Mouse (Mus musculus) embryonic fibroblast, embryonic 13.5 days (primary cell): ENCODE results near the gene Sidt1. TPM values are rescaled to one million over a fixed set of nuclear protein-coding genes. Genes with fewer than 3 reads are reported as not detected.
A peak's percentile ranks its signal among the peaks of the same experiment; 100 is the strongest.

Experiments
- H3K27ac ChIP-seq: 2 replicates; pipeline ENCODE4 v1.5.1; 2012; ENCODE audit warnings: low read length, control low read depth, inconsistent platforms; ENCODE audit not compliant: insufficient read depth
- H3K4me1 ChIP-seq: 2 replicates; pipeline ENCODE4 v1.6.1; 2011; ENCODE audit warnings: low read length; ENCODE audit not compliant: control insufficient read depth, insufficient read depth
- H3K4me3 ChIP-seq: 2 replicates; pipeline ENCODE4 v1.5.1; 2011; ENCODE audit warnings: mild to moderate bottlenecking, control low read depth, low read length; ENCODE audit not compliant: insufficient read depth
- CTCF ChIP-seq: IDR thresholded peaks from 2 replicates; pipeline ENCODE4 v1.5.1; 2011; ENCODE audit warnings: mild to moderate bottlenecking, control low read depth, low read length, moderate library complexity, borderline replicate concordance; ENCODE audit not compliant: insufficient read depth
- POLR2A ChIP-seq: IDR thresholded peaks from 2 replicates; pipeline ENCODE4 v1.6.1; 2011; ENCODE audit warnings: low read depth, mild to moderate bottlenecking, control low read depth, low read length, moderate library complexity
- polyA plus RNA-seq: library from polyadenylated mRNA; stranded (reverse); fragments of >200 nt; gene quantifications from 2 replicates; pipeline ENCODE4 v1.2.4, GENCODE M21; 2011; ENCODE audit warnings: low read depth; ENCODE audit not compliant: missing spikeins, insufficient read length

Sidt1 gene
- not detected in 2 replicates for polyA plus RNA-seq

GRCm38 (mm10) chr16:44332861-44333284, at the start of gene Sidt1:
Gene Sidt1, minus strand, starts transcription at chr16:44333196.
- Histone ChIP-seq H3K4me1 (no peaks in the 10 kb centered on the region), H3K4me3 (peak within 1 kb of the TSS; percentile 47), H3K27ac (no peak within 1 kb of the TSS)
- no peak for TF ChIP-seq POLR2A

GRCm38 (mm10) chr16:44381578-44381977, 48.6 kb upstream of the Sidt1 start:
- no peak overlapping the region for H3K27ac ChIP-seq
- no peaks in the 10 kb centered on the region for H3K4me1 ChIP-seq
- no peak for TF ChIP-seq POLR2A
- TF ChIP-seq CTCF, result no peak
- H3K4me3 ChIP-seq, result no peak overlapping the region

- no peak for TF ChIP-seq CTCF
- TF ChIP-seq POLR2A, result no peak
- Histone ChIP-seq H3K4me3 (no peak overlapping the region), H3K27ac (no peak overlapping the region), H3K4me1 (no peaks in the 10 kb centered on the region)
These were observed 47.0 kb upstream of the Sidt1 start for GRCm38 (mm10) chr16:44380006-44380405.

- Histone ChIP-seq H3K27ac (no peak overlapping the region), H3K4me3 (no peak overlapping the region), H3K4me1 (no peaks in the 10 kb centered on the region)
- TF ChIP-seq CTCF (no peak), POLR2A (no peak)
These were observed 42.5 kb upstream of the Sidt1 start for GRCm38 (mm10) chr16:44375459-44375858.

- Histone ChIP-seq H3K4me3 (no peak overlapping the region), H3K27ac (no peak overlapping the region), H3K4me1 (no peaks in the 10 kb centered on the region)
- TF ChIP-seq CTCF (no peak), POLR2A (no peak)
These were observed 32.5 kb upstream of the Sidt1 start for GRCm38 (mm10) chr16:44365522-44365921.

- Histone ChIP-seq H3K4me3 (no peak overlapping the region), H3K27ac (no peak overlapping the region), H3K4me1 (no peaks in the 10 kb centered on the region)
- no peak for TF ChIP-seq POLR2A
- TF ChIP-seq CTCF, result no peak
These were observed 29.2 kb upstream of the Sidt1 start for GRCm38 (mm10) chr16:44361921-44362890.

- TF ChIP-seq POLR2A, result no peak
- no peak for TF ChIP-seq CTCF
- no peak overlapping the region for H3K27ac ChIP-seq
- no peaks in the 10 kb centered on the region for H3K4me1 ChIP-seq
- H3K4me3 ChIP-seq, result no peak overlapping the region
These were observed 24.7 kb upstream of the Sidt1 start for GRCm38 (mm10) chr16:44357571-44358268.

- no peak overlapping the region for H3K27ac ChIP-seq
- no peaks in the 10 kb centered on the region for H3K4me1 ChIP-seq
- no peak overlapping the region for H3K4me3 ChIP-seq
- TF ChIP-seq POLR2A (no peak), CTCF (no peak)
These were observed 23.3 kb upstream of the Sidt1 start for GRCm38 (mm10) chr16:44356291-44356690.

- Histone ChIP-seq H3K27ac (no peak overlapping the region), H3K4me1 (no peaks in the 10 kb centered on the region), H3K4me3 (no peak overlapping the region)
- TF ChIP-seq CTCF, result no peak
- TF ChIP-seq POLR2A, result no peak
These were observed 16.9 kb upstream of the Sidt1 start for GRCm38 (mm10) chr16:44349801-44350397.
